ENCODE assay signal across 15 mouse cellular contexts in the genomic region with DNA sequence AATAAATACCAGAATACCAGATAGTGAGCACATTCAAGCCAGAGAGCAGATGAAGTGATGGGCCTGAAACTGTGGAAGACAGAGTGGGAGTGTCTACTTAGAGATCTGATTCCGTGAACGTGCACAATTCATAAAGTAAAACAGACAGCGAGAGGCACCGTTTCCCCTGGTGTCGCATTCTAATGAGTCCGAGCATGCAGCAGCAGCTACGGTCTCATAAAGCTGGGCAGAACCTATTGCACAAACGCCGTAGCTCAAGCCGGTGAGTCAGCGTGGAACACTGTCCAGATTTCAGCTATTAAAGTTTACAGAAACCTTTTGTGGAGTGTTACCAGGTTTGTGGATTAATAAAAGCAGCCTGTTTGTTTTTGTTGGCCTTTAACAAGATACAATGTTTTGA. TPM values are rescaled to one million over a fixed set of nuclear protein-coding genes. Genes with fewer than 3 reads are reported as not detected.
DNase-seq lines count a peak whose midpoint lies in the region; ATAC-seq and TF ChIP-seq lines count a peak whose summit lies in the region.
"Had no signal": no experiment of that assay in that cellular context is flagged by ENCODE, and none has a peak within 500 bp of the region (broad histone marks: within the 10 kb centered on the region; RNA-seq: fewer than 3 reads in every experiment).

No protein-coding gene starts in this region.

- TF ChIP-seq POLR2A in brain, embryonic 14.5 days (IDR thresholded peaks at IDR 0.05; ENCODE audit: borderline replicate concordance, extremely low read depth, insufficient read depth, insufficient read length, poor library complexity, severe bottlenecking), result no peak

- no peak for TF ChIP-seq CTCF in brain, embryonic 14.5 days (IDR thresholded peaks at IDR 0.05; ENCODE audit: borderline replicate concordance, extremely low read depth, insufficient read depth, insufficient read length)

- 0 out of 2 replicates have a peak, but pooled peaks cover 6% of the 10 kb centered on the region for H3K4me1 ChIP-seq in hindbrain, embryonic 14.5 days (replicated peaks; ENCODE audit: control insufficient read depth, insufficient read depth, low read length)
- no peaks in the 10 kb centered on the region for H3K4me1 ChIP-seq in hindbrain, embryonic 12.5 days
- peaks cover 1% of the 10 kb centered on the region for H3K4me1 ChIP-seq in midbrain, embryonic 13.5 days (replicated peaks)

- no peak overlapping the region for H3K27ac ChIP-seq in hindbrain, embryonic 14.5 days
- no peak overlapping the region for H3K27ac ChIP-seq in hindbrain, embryonic 12.5 days
- H3K27ac ChIP-seq in midbrain, embryonic 13.5 days, result no peak overlapping the region

- no peak overlapping the region for H3K9ac ChIP-seq in hindbrain, embryonic 14.5 days
- no peak overlapping the region for H3K9ac ChIP-seq in hindbrain, embryonic 12.5 days
- H3K9ac ChIP-seq in midbrain, embryonic 13.5 days (replicated peaks), result no peak overlapping the region

- WGBS in hindbrain, embryonic 14.5 days, result 26% methylated on average over 11 of the region's 11 CpGs
- 44% methylated on average over 11 of the region's 11 CpGs for WGBS in hindbrain, embryonic 12.5 days
- 30% methylated on average over 11 of the region's 11 CpGs for WGBS in midbrain, embryonic 13.5 days

- H3K36me3 ChIP-seq in hindbrain, embryonic 14.5 days (replicated peaks; ENCODE audit: control insufficient read depth, insufficient read depth), result no peaks in the 10 kb centered on the region
- H3K36me3 ChIP-seq in hindbrain, embryonic 12.5 days, result no peaks in the 10 kb centered on the region
- H3K36me3 ChIP-seq in midbrain, embryonic 13.5 days, result no peaks in the 10 kb centered on the region

- H3K27me3 ChIP-seq in hindbrain, embryonic 14.5 days (ENCODE audit: control insufficient read depth, insufficient read depth, low read length), result 0 out of 2 replicates have a peak, but pooled peaks cover 10% of the 10 kb centered on the region
- H3K27me3 ChIP-seq in hindbrain, embryonic 12.5 days, result peaks cover 14% of the 10 kb centered on the region
- peaks cover 26% of the 10 kb centered on the region for H3K27me3 ChIP-seq in midbrain, embryonic 13.5 days

- no peak for ATAC-seq in hindbrain, embryonic 14.5 days (ENCODE audit: low FRiP score)
- ATAC-seq in hindbrain, embryonic 12.5 days (ENCODE audit: low FRiP score), result no peak
- no peak for ATAC-seq in midbrain, embryonic 13.5 days

- no peak overlapping the region for H3K4me3 ChIP-seq in hindbrain, embryonic 14.5 days (replicated peaks; ENCODE audit: low read length)
- H3K4me3 ChIP-seq in hindbrain, embryonic 12.5 days, result no peak overlapping the region
- no peak overlapping the region for H3K4me3 ChIP-seq in midbrain, embryonic 13.5 days (replicated peaks)

- peak overlapping the region; percentile 33 for H3K4me2 ChIP-seq in hindbrain, embryonic 14.5 days (replicated peaks)
- no peak overlapping the region; the same call in 1 of the 2 replicates for H3K4me2 ChIP-seq in hindbrain, embryonic 12.5 days (replicated peaks)
- peak overlapping the region; percentile 23; the same call in 1 of the 2 replicates for H3K4me2 ChIP-seq in midbrain, embryonic 13.5 days (replicated peaks)

- no peaks in the 10 kb centered on the region for H3K9me3 ChIP-seq in hindbrain, embryonic 14.5 days (ENCODE audit: control insufficient read depth, low read length)
- no peaks in the 10 kb centered on the region for H3K9me3 ChIP-seq in hindbrain, embryonic 12.5 days (replicated peaks)
- H3K9me3 ChIP-seq in midbrain, embryonic 13.5 days, result no peaks in the 10 kb centered on the region

- DNase-seq in hindbrain, embryonic 14.5 days (ENCODE audit: low spot score), result peak; percentile 34
- DNase-seq in 3134 (ENCODE audit: extremely low read depth, insufficient read length, low spot score), result peak; percentile 31
- DNase-seq in brain, embryonic 14.5 days (ENCODE audit: low read depth), result peak; percentile 45
- DNase-seq in heart, adult 18-20 months, result no peak
- DNase-seq in cerebellum, postnatal 36 days, result no peak
- DNase-seq in ovary, postnatal 36 days (ENCODE audit: low spot score), result no peak
- DNase-seq: cerebellum, adult 9-10 months; gastrocnemius, postnatal 36 days; heart, postnatal 4 days had no signal

RNA-seq across cellular contexts. Expression of a gene that starts 5.6 kb away (rescaled TPM):
- polyA plus RNA-seq in hindbrain, embryonic 14.5 days (2014; fragmentation: Nextera tagmentation; extraction: Ambion mirVana), result 2.5 and 2.7 TPM in 2 replicates
- 7.9 and 8.1 TPM in 2 replicates for polyA plus RNA-seq in hindbrain, embryonic 12.5 days (2016; fragmentation: Nextera tagmentation; extraction: Ambion mirVana)
- polyA plus RNA-seq in brain, embryonic 14.5 days (2012; rRNA removed), result 1.4 and 2.3 TPM in 2 replicates
- 2.2 and 2.9 TPM in 2 replicates for polyA plus RNA-seq in midbrain, embryonic 13.5 days (2015; fragmentation: Nextera tagmentation; extraction: Ambion mirVana)
- total RNA-seq in heart, adult 18-20 months (2021), result under 1 TPM; 0.08 to 0.20 TPM
- total RNA-seq: megakaryocyte progenitor cell, adult 5-6 weeks had no signal

RNA-seq across cellular contexts. Expression of a gene that starts 23.4 kb away (rescaled TPM):
- 0.39 and 0.42 TPM in 2 replicates for polyA plus RNA-seq in hindbrain, embryonic 14.5 days (2014; fragmentation: Nextera tagmentation; extraction: Ambion mirVana)
- polyA plus RNA-seq in hindbrain, embryonic 12.5 days (2016; fragmentation: Nextera tagmentation; extraction: Ambion mirVana), result 0.70 and 0.72 TPM in 2 replicates
- 0.14 and 0.36 TPM in 2 replicates for polyA plus RNA-seq in brain, embryonic 14.5 days (2012; rRNA removed)
- polyA plus RNA-seq in midbrain, embryonic 13.5 days (2015; fragmentation: Nextera tagmentation; extraction: Ambion mirVana), result 0.61 and 0.69 TPM in 2 replicates
- not detected for total RNA-seq in heart, adult 18-20 months (2021)
- total RNA-seq: gastrocnemius, postnatal 36 days; heart, postnatal 4 days; liver, adult 2 months; megakaryocyte progenitor cell, adult 5-6 weeks had no signal
- polyA plus RNA-seq: forebrain, embryonic 11.5 days; liver, adult 2 months; stomach, embryonic 14.5 days had no signal

Comparison
In these comparisons a context has a peak if more than half of its experiments do, and no peak if none do; other contexts are left out.
1. DNase-seq: peak in hindbrain, embryonic 14.5 days (single experiment), 3134 (single experiment) and brain, embryonic 14.5 days (single experiment); none in heart, adult 18-20 months (0 of 2), cerebellum, postnatal 36 days (0 of 2) and ovary, postnatal 36 days (single experiment).